Mouse (Mus musculus) G1E (cell line): Measurements from ENCODE around the gene Nop2. TPM values are rescaled to one million over a fixed set of nuclear protein-coding genes. Genes with fewer than 3 reads are reported as not detected.

Source experiments
- ATAC-seq: 2 replicates; pipeline ENCODE4 v1.8.0; 2016; ENCODE audit warnings: mild to moderate bottlenecking; ENCODE audit not compliant: insufficient number of reproducible peaks, poor library complexity, low FRiP score, severe bottlenecking; ENCODE audit errors: extremely low read depth
- DNase-seq: peaks from one replicate; pipeline ENCODE4 v3.0.0; 2012; ENCODE audit warnings: low spot score
- H3K27me3 ChIP-seq: 2 replicates; pipeline ENCODE4 v1.6.1; 2012; ENCODE audit warnings: mild to moderate bottlenecking, low read length, inconsistent platforms; ENCODE audit not compliant: insufficient read depth
- H3K36me3 ChIP-seq: replicated peaks from 2 replicates; pipeline ENCODE3; 2012; ENCODE audit warnings: mild to moderate bottlenecking, inconsistent platforms
- H3K4me1 ChIP-seq: 2 replicates; pipeline ENCODE4 v1.6.1; 2012; ENCODE audit warnings: low read depth, low read length, inconsistent platforms, mixed read lengths; ENCODE audit not compliant: insufficient read depth
- H3K4me3 ChIP-seq: 2 replicates; pipeline ENCODE4 v1.5.1; 2012; ENCODE audit warnings: low read depth, mild to moderate bottlenecking, inconsistent platforms, low read length, moderate library complexity, mixed read lengths
- H3K9me3 ChIP-seq: replicated peaks from 2 replicates; pipeline ENCODE4 v1.6.1; 2012; ENCODE audit warnings: inconsistent platforms
- CTCF ChIP-seq: IDR thresholded peaks from 2 replicates; pipeline ENCODE4 v1.5.1; 2012; ENCODE audit warnings: low read depth, low read length, inconsistent platforms, mixed read lengths
- GATA1 ChIP-seq: IDR thresholded peaks from 2 replicates; pipeline ENCODE4 v1.6.1; 2012; ENCODE audit warnings: borderline replicate concordance, low read length, inconsistent platforms, mixed read lengths
- GATA2 ChIP-seq: IDR thresholded peaks from 2 replicates; pipeline ENCODE4 v1.6.1; 2012; ENCODE audit warnings: low read depth, low read length, inconsistent platforms, borderline replicate concordance
- POLR2AphosphoS5 ChIP-seq: IDR thresholded peaks from 2 replicates; pipeline ENCODE4 v1.6.1; 2012; ENCODE audit warnings: low read depth, low read length, inconsistent platforms; ENCODE audit not compliant: insufficient replicate concordance
- TAL1 ChIP-seq: conservative IDR thresholded peaks from 2 replicates; pipeline ENCODE4 v1.6.1; 2012; ENCODE audit warnings: low read depth, low read length, inconsistent platforms, mixed read lengths
- polyA plus RNA-seq: library from polyadenylated mRNA; stranded (reverse); fragments of >175 nt; gene quantifications from 2 replicates; pipeline ENCODE4 v1.2.3, GENCODE M21; 2012
- total RNA-seq, 2 experiments: library from RNA; stranded (forward) in 1 of 2; stranded (reverse) in 1 of 2; fragments of 200-1000 nt in 1 of 2; fragments of >200 nt in 1 of 2; fragmentation: Nextera tagmentation in 1 of 2; gene quantifications; 2 replicates each; pipeline ENCODE4 v1.2.3; 2014 to 2017

The Nop2 gene
- total and polyA plus RNA-seq, 3 experiments = 56.9 to 90.0 (median 87.7) TPM

GRCm38 (mm10) chr6:125097346-125097689 is 34.4 kb upstream of the Nop2 start:
- no peak for TF ChIP-seq TAL1
- no peak for TF ChIP-seq GATA1
- TF ChIP-seq CTCF = no peak
- no peak for TF ChIP-seq POLR2AphosphoS5
- no peak for TF ChIP-seq GATA2
- Histone ChIP-seq H3K36me3 (peaks cover 54% of the 10 kb centered on the region), H3K4me1 (peaks cover 73% of the 10 kb centered on the region), H3K27me3 (no peaks in the 10 kb centered on the region; the same call in 1 of the 2 replicates), H3K9me3 (no peaks in the 10 kb centered on the region), H3K4me3 (peak overlapping the region; percentile 91)
- ATAC-seq (no peak), DNase-seq (peak; percentile 35)

GRCm38 (mm10) chr6:125097951-125098350 is 33.8 kb upstream of the Nop2 start:
- Histone ChIP-seq H3K4me1 (peaks cover 79% of the 10 kb centered on the region), H3K27me3 (no peaks in the 10 kb centered on the region; the same call in 1 of the 2 replicates), H3K36me3 (peaks cover 60% of the 10 kb centered on the region), H3K4me3 (peak overlapping the region; percentile 91), H3K9me3 (no peaks in the 10 kb centered on the region)
- ATAC-seq (no peak), DNase-seq (no peak)
- TF ChIP-seq POLR2AphosphoS5 (no peak), GATA1 (no peak), GATA2 (no peak), CTCF (no peak), TAL1 (no peak)

GRCm38 (mm10) chr6:125098513-125098912 is 33.2 kb upstream of the Nop2 start:
- H3K4me1 ChIP-seq = peaks cover 80% of the 10 kb centered on the region
- peaks cover 64% of the 10 kb centered on the region for H3K36me3 ChIP-seq
- no peak for DNase-seq
- no peaks in the 10 kb centered on the region for H3K9me3 ChIP-seq
- no peak for TF ChIP-seq GATA2
- no peak for TF ChIP-seq GATA1
- no peak for TF ChIP-seq CTCF
- TF ChIP-seq POLR2AphosphoS5 = no peak
- no peak for TF ChIP-seq TAL1
- H3K27me3 ChIP-seq = no peaks in the 10 kb centered on the region; the same call in 1 of the 2 replicates
- ATAC-seq = no peak
- H3K4me3 ChIP-seq = peak overlapping the region; percentile 91; the same call in 1 of the 2 replicates

- H3K27me3 ChIP-seq = no peaks in the 10 kb centered on the region; the same call in 1 of the 2 replicates
- no peaks in the 10 kb centered on the region for H3K9me3 ChIP-seq
- TF ChIP-seq TAL1 (no peak), CTCF (no peak), GATA2 (no peak), POLR2AphosphoS5 (no peak), GATA1 (no peak)
- peak overlapping the region; percentile 91; the same call in 1 of the 2 replicates for H3K4me3 ChIP-seq
- DNase-seq (no peak), ATAC-seq (no peak)
- H3K36me3 ChIP-seq = peaks cover 72% of the 10 kb centered on the region
- peaks cover 79% of the 10 kb centered on the region for H3K4me1 ChIP-seq
These were observed 32.2 kb upstream of the Nop2 start for GRCm38 (mm10) chr6:125099421-125099971.

- Histone ChIP-seq H3K9me3 (no peaks in the 10 kb centered on the region), H3K36me3 (peaks cover 91% of the 10 kb centered on the region), H3K4me3 (no peak overlapping the region), H3K4me1 (peaks cover 69% of the 10 kb centered on the region), H3K27me3 (no peaks in the 10 kb centered on the region; the same call in 1 of the 2 replicates)
- DNase-seq (no peak), ATAC-seq (no peak)
- TF ChIP-seq POLR2AphosphoS5 (no peak), GATA1 (no peak), TAL1 (no peak), CTCF (no peak), GATA2 (no peak)
These were observed 30.3 kb upstream of the Nop2 start for GRCm38 (mm10) chr6:125101444-125101843.

- Histone ChIP-seq H3K27me3 (no peaks in the 10 kb centered on the region; the same call in 1 of the 2 replicates), H3K4me3 (no peak overlapping the region), H3K36me3 (peaks cover 96% of the 10 kb centered on the region), H3K4me1 (peaks cover 48% of the 10 kb centered on the region), H3K9me3 (peaks cover 3% of the 10 kb centered on the region)
- ATAC-seq = no peak; the same call in 1 of the 2 replicates
- TF ChIP-seq TAL1 (peak; percentile 37; the same call in 1 of the 2 replicates), GATA1 (no peak)
- DNase-seq = peak; percentile 51
These were observed 27.5 kb upstream of the Nop2 start for GRCm38 (mm10) chr6:125104223-125104622.
